Mouse (Mus musculus) C2C12 (cell line): Measurements from ENCODE around the gene Rnf17.

Experiments
- CTCF ChIP-seq: IDR thresholded peaks from one replicate; pipeline ENCODE4 v1.5.1; 2011; ENCODE audit not compliant: control insufficient read depth, insufficient read depth, insufficient read length
- USF1 ChIP-seq: IDR thresholded peaks from one replicate; pipeline ENCODE4 v1.6.1; 2011; ENCODE audit warnings: low read depth, mild to moderate bottlenecking, control low read depth, moderate library complexity

DNA sequence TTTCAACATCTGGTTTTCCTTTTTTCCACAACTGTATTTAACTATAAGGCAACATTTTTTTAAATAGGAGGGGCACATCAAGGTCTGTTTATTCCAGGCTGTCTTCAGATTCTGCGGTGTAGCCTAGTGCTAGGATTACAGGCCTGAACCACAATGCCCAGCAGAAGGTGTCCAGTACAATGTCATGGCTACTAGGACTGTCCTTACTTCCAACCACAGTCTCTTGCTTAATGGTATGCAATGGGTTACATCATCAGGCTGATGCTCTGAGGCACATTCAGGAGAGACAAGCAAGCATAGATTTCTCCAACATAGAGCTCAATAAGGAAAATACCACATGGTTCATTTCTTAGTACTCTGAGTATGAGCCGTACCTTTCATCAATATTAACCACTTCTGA lies 152.3 kb downstream of the Rnf17 start:
- no peak for TF ChIP-seq CTCF
- TF ChIP-seq USF1: no peak
